Mouse (Mus musculus) c-Kit-positive CD71-negative TER-119-negative erythroid progenitor cells, embryonic 14.5 days (primary cell): ENCODE data around the gene Btbd11.

Experiments used
- DNase-seq: peaks from one replicate; pipeline ENCODE4 v3.0.0-alpha.2; 2013; ENCODE audit warnings: low read depth

The Btbd11 gene

GRCm38 (mm10) chr10:85522220-85522760 is 135.7 kb downstream of the Btbd11 start:
- DNase-seq = no peak

GRCm38 (mm10) chr10:85525267-85526015 is 138.8 kb downstream of the Btbd11 start:
- no peak for DNase-seq

- no peak for DNase-seq
These were observed 140.0 kb downstream of the Btbd11 start for GRCm38 (mm10) chr10:85526657-85527056.

- DNase-seq = no peak
These were observed 141.1 kb downstream of the Btbd11 start for GRCm38 (mm10) chr10:85527722-85528121.

GRCm38 (mm10) chr10:85533192-85533710 is 146.6 kb downstream of the Btbd11 start:
- no peak for DNase-seq

- no peak for DNase-seq
These were observed 151.6 kb downstream of the Btbd11 start for GRCm38 (mm10) chr10:85538051-85538753.

- DNase-seq = no peak
These were observed 153.0 kb downstream of the Btbd11 start for GRCm38 (mm10) chr10:85539510-85540120.

GRCm38 (mm10) chr10:85540311-85541093 is 153.9 kb downstream of the Btbd11 start:
- DNase-seq = no peak

- DNase-seq = no peak
These were observed 154.9 kb downstream of the Btbd11 start for GRCm38 (mm10) chr10:85541481-85541880.

GRCm38 (mm10) chr10:85541892-85542630 is 155.4 kb downstream of the Btbd11 start:
- no peak for DNase-seq

- DNase-seq = no peak
These were observed 156.7 kb downstream of the Btbd11 start for GRCm38 (mm10) chr10:85543281-85543680.

- DNase-seq = no peak
These were observed 158.4 kb downstream of the Btbd11 start for GRCm38 (mm10) chr10:85544991-85545390.

- DNase-seq = no peak
These were observed 168.6 kb downstream of the Btbd11 start for GRCm38 (mm10) chr10:85555193-85555592.

- no peak for DNase-seq
These were observed 174.8 kb downstream of the Btbd11 start for GRCm38 (mm10) chr10:85561418-85561817.

- DNase-seq = no peak
These were observed 184.8 kb downstream of the Btbd11 start for GRCm38 (mm10) chr10:85571456-85571855.

GRCm38 (mm10) chr10:85572571-85572970 is 186.0 kb downstream of the Btbd11 start:
- no peak for DNase-seq

GRCm38 (mm10) chr10:85577891-85578420 is 191.3 kb downstream of the Btbd11 start:
- DNase-seq = no peak

GRCm38 (mm10) chr10:85578571-85579465 is 192.2 kb downstream of the Btbd11 start:
- DNase-seq = no peak

GRCm38 (mm10) chr10:85587758-85588157 is 201.1 kb downstream of the Btbd11 start:
- no peak for DNase-seq

GRCm38 (mm10) chr10:85590043-85590442 is 203.4 kb downstream of the Btbd11 start:
- no peak for DNase-seq
